Mouse (Mus musculus): ENCODE data around the gene Fam8a1. TPM values are rescaled to one million over a fixed set of nuclear protein-coding genes. Genes with fewer than 3 reads are reported as not detected.
A peak's percentile ranks its signal among the peaks of the same experiment; 100 is the strongest.

The Fam8a1 gene
- total and polyA plus RNA-seq, 3 experiments, result 8.4 to 16.5 TPM; not detected in 1

DNA sequence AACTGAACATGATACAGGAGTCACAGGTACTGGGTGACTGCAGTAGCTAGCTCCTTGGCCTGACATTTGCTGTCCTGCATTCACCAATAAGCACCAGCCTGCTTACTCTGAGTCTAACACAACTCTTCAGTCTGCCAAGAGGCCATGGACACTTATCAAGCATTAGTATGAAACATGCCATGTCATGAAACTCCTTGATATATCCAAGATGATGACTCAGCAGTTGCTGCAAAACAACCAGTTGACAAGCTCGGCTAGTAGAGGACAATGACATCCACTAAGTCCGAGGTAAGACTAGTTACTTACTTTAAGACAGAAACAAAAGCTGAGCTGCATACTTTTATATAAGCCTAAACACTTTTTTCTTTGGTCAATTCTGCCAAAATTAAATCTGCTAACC lies 55.9 kb downstream of the Fam8a1 start (continued):
- peak; percentile 55; the same call in 1 of the 2 replicates for TF ChIP-seq GABPA (IDR thresholded peaks at IDR 0.05; ENCODE audit: low read depth, low read length)

DNA sequence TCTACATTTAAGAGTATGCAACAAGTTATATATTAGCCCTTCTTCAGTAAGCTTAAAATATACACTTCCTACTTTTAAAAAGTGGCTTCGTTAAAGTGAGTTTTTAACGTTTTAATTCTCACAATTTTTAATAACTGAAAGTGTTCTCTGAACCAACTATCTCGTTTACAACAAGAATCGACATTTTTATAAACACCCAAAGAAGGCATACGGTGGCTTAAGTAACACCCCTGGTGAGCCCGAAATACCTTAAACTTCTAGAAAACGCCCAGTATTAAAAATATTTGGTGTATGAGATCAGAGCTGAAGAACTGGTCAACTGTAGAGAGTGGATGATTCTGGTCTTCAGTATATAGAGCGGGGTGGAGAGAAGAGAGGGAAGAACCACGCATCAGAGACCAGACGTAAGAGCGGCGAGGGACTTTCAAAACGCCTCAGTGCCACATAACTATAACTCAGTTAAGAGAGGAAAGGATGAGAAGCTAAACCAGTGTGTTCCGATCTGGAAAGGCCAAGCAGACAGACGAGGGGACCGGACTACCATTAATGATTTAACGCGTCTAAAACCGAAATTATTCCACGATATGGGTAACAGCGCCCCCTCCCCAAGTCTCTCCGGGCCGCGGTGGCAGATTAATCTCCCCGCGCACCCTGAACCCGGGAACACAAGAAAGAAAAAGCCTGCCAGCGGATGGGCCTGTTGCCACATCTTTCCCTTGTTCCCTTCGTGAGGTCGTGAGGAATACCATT lies 57.1 kb downstream of the Fam8a1 start:
- Histone ChIP-seq H3K27ac (ENCODE audit: control insufficient read depth, low read depth, low read length) (peak overlapping the region; percentile 81), H3K4me3 (ENCODE audit: control insufficient read depth in 1 of 2, insufficient read depth in 1 of 2, low read depth in 2 of 2, low read length in 2 of 2) (peak overlapping the region; percentile 89 to 91), H3K9me3 (replicated peaks; ENCODE audit: insufficient read depth, low read length) (no peaks in the 10 kb centered on the region), H3K27me3 (ENCODE audit: control insufficient read depth in 1 of 2, insufficient read depth in 2 of 2, low read length in 2 of 2) (no peaks in the 10 kb centered on the region), H3K36me3 (ENCODE audit: control insufficient read depth in 1 of 2, insufficient read depth in 2 of 2, low read length in 2 of 2) (peaks cover 4 to 35% of the 10 kb centered on the region in 2 experiments; a peak in 3 of 4 replicates), H3K4me1 (ENCODE audit: control insufficient read depth in 1 of 2, insufficient read depth in 2 of 2, low read length in 2 of 2) (peaks cover 17 to 20% of the 10 kb centered on the region in 2 experiments; a peak in 3 of 4 replicates), H3K79me2 (ENCODE audit: control insufficient read depth, insufficient read depth, low read length, poor library complexity) (peaks cover 49% of the 10 kb centered on the region), H3K9ac (ENCODE audit: control insufficient read depth, low read depth, low read length, poor library complexity, severe bottlenecking) (peak overlapping the region; percentile 96)
- DNase-seq (ENCODE audit: low read depth, low spot score), result peak; percentile 70
- TF ChIP-seq MAX (IDR thresholded peaks at IDR 0.05; ENCODE audit: low read length) (no peak; the same call in 1 of the 2 replicates), CTCF (IDR thresholded peaks at IDR 0.05 in 2 of 3, conservative IDR thresholded peaks at IDR 0.05 in 1 of 3; ENCODE audit: control insufficient read depth in 1 of 3, insufficient read depth in 1 of 3, low read depth in 2 of 3, low read length in 3 of 3, poor library complexity in 1 of 3, severe bottlenecking in 1 of 3) (peak in 2 of 3 experiments; percentile 23 to 27; a peak in 3 of 6 replicates), NELFE (IDR thresholded peaks at IDR 0.05; ENCODE audit: low read depth, low read length) (no peak; the same call in 1 of the 2 replicates), USF2 (IDR thresholded peaks at IDR 0.05; ENCODE audit: borderline replicate concordance in 1 of 2, insufficient read depth in 1 of 2, low read depth in 1 of 2, low read length in 2 of 2) (no peak), JUND (IDR thresholded peaks at IDR 0.05; ENCODE audit: low read depth, low read length) (no peak), USF1 (IDR thresholded peaks at IDR 0.05; ENCODE audit: low read depth, low read length) (no peak), GATA1 (IDR thresholded peaks at IDR 0.05; ENCODE audit: low read depth, low read length) (no peak), EP300 (IDR thresholded peaks at IDR 0.05; ENCODE audit: low read depth in 1 of 2, low read length in 2 of 2) (no peak), ZMIZ1 (IDR thresholded peaks at IDR 0.05; ENCODE audit: low read depth, low read length) (no peak), TAL1 (IDR thresholded peaks at IDR 0.05; ENCODE audit: low read length) (no peak), POLR2AphosphoS2 (IDR thresholded peaks at IDR 0.05; ENCODE audit: low read length) (no peak), MAZ (IDR thresholded peaks at IDR 0.05; ENCODE audit: low read depth, low read length) (no peak), MEF2A (IDR thresholded peaks at IDR 0.05; ENCODE audit: extremely low read depth, insufficient replicate concordance, low read depth, low read length, poor library complexity, severe bottlenecking) (no peak), ZKSCAN1 (IDR thresholded peaks at IDR 0.05; ENCODE audit: low read depth, low read length) (no peak), CHD1 (IDR thresholded peaks at IDR 0.05; ENCODE audit: low read depth, low read length) (peak; percentile 83; the same call in 1 of the 2 replicates), POLR2A (IDR thresholded peaks at IDR 0.05; ENCODE audit: control insufficient read depth in 1 of 2, insufficient read depth in 1 of 2, low read depth in 1 of 2, low read length in 2 of 2, poor library complexity in 1 of 2) (no peak), ELF1 (IDR thresholded peaks at IDR 0.05; ENCODE audit: low read depth, low read length) (no peak), HCFC1 (IDR thresholded peaks at IDR 0.05; ENCODE audit: low read depth, low read length) (peak; percentile 49; the same call in 1 of the 2 replicates), CHD2 (IDR thresholded peaks at IDR 0.05; ENCODE audit: low read length) (no peak), E2F4 (IDR thresholded peaks at IDR 0.05; ENCODE audit: borderline replicate concordance, low read depth, low read length) (0 out of 2 replicates have a peak, but pooled peaks have one; percentile 21), ETS1 (IDR thresholded peaks at IDR 0.05; ENCODE audit: low read depth, low read length) (no peak), BHLHE40 (IDR thresholded peaks at IDR 0.05; ENCODE audit: borderline replicate concordance, low read depth, low read length) (no peak), MAFK (IDR thresholded peaks at IDR 0.05; ENCODE audit: borderline replicate concordance, low read depth, low read length) (no peak), SIN3A (IDR thresholded peaks at IDR 0.05; ENCODE audit: low read length) (peak; percentile 64; the same call in 1 of the 2 replicates), TCF12 (IDR thresholded peaks at IDR 0.05; ENCODE audit: low read depth, low read length) (no peak), MXI1 (IDR thresholded peaks at IDR 0.05; ENCODE audit: low read depth, low read length) (0 out of 2 replicates have a peak, but pooled peaks have one; percentile 16)

Measured in MEL (cell line).